Mouse (Mus musculus): ENCODE data around the gene Nup188. TPM values are rescaled to one million over a fixed set of nuclear protein-coding genes. Genes with fewer than 3 reads are reported as not detected.

The Nup188 gene
- 22.2 and 25.7 TPM in 2 replicates for polyA plus RNA-seq (2015; fragmentation: Nextera tagmentation; extraction: Ambion mirVana)

GRCm38 (mm10) chr2:30286192-30287026, at the start of gene Nup188, which contains the start of gene Dolk:
Gene Nup188 (plus strand): TSS chr2:30286397.
Gene Dolk (minus strand): TSS chr2:30286334.
- ATAC-seq (ENCODE audit: extremely low read depth, insufficient number of reproducible peaks, low FRiP score, low TSS enrichment) = peak; percentile 92
- Histone ChIP-seq H3K4me1 (peaks cover 24% of the 10 kb centered on the region), H3K27ac (replicated peaks) (peak within 1 kb of the TSS; percentile 72), H3K27me3 (replicated peaks) (no peaks in the 10 kb centered on the region), H3K9me3 (no peaks in the 10 kb centered on the region), H3K36me3 (peaks cover 37% of the 10 kb centered on the region), H3K4me2 (peak within 1 kb of the TSS; percentile 96), H3K9ac (peak within 1 kb of the TSS; percentile 97), H3K4me3 (peak within 1 kb of the TSS; percentile 96)
- under 1% methylated on average over 68 of the region's 68 CpGs for WGBS

GRCm38 (mm10) chr2:30236426-30237198, 49.6 kb upstream of the Nup188 start:
- WGBS = 3% methylated on average over 18 of the region's 18 CpGs
- Histone ChIP-seq H3K27ac (replicated peaks) (peak overlapping the region; percentile 96), H3K9ac (peak overlapping the region; percentile 96), H3K4me1 (peaks cover 45% of the 10 kb centered on the region), H3K4me3 (peak overlapping the region; percentile 86), H3K27me3 (replicated peaks) (no peaks in the 10 kb centered on the region), H3K9me3 (no peaks in the 10 kb centered on the region; the same call in 1 of the 2 replicates), H3K4me2 (peak overlapping the region; percentile 91), H3K36me3 (peaks cover 13% of the 10 kb centered on the region)
- ATAC-seq (ENCODE audit: extremely low read depth, insufficient number of reproducible peaks, low FRiP score, low TSS enrichment) = no peak

- Histone ChIP-seq H3K36me3 (peaks cover 21% of the 10 kb centered on the region), H3K4me2 (peak within 1 kb of the TSS; percentile 91), H3K4me1 (peaks cover 52% of the 10 kb centered on the region), H3K9me3 (no peaks in the 10 kb centered on the region), H3K27me3 (replicated peaks) (no peaks in the 10 kb centered on the region), H3K4me3 (peak within 1 kb of the TSS; percentile 86), H3K27ac (replicated peaks) (peak within 1 kb of the TSS; percentile 96), H3K9ac (peak within 1 kb of the TSS; percentile 96)
- under 1% methylated on average over 63 of the region's 67 CpGs for WGBS
- peak; percentile 95 for ATAC-seq (ENCODE audit: extremely low read depth, insufficient number of reproducible peaks, low FRiP score, low TSS enrichment)
Observed at GRCm38 (mm10) chr2:30237199-30237880, 48.9 kb upstream of the Nup188 start, which contains the start of gene Lrrc8a. Gene Lrrc8a (plus strand): TSS chr2:30237715.

DNA sequence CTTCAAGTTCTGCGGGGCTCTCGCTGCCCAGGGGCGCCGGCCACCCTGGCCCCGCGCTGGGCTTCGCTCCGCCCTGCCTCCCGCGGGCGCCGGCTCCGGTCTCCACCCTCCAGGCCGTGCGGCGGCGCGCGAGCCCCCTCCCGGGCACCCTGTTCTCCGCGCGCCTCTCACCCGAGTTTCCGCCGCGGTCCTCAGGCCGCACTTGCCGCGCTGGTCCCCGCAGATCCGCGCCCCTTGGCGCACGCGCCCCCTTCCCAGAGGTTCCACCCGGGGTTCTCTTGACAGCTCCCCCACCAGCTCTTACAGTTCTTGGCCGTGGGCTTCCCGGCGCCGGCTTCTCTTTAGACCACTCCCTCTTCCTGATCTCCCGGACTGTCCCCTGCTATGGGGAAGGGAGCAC, 48.3 kb upstream of the Nup188 start:
- no peaks in the 10 kb centered on the region for H3K27me3 ChIP-seq (replicated peaks)
- peak overlapping the region; percentile 96 for H3K27ac ChIP-seq (replicated peaks)
- H3K4me1 ChIP-seq = peaks cover 58% of the 10 kb centered on the region
- H3K36me3 ChIP-seq = peaks cover 24% of the 10 kb centered on the region
- H3K9ac ChIP-seq = peak overlapping the region; percentile 96
- H3K9me3 ChIP-seq = no peaks in the 10 kb centered on the region
- ATAC-seq (ENCODE audit: extremely low read depth, insufficient number of reproducible peaks, low FRiP score, low TSS enrichment) = peak; percentile 76
- WGBS = 0% methylated on average over 41 of the region's 42 CpGs
- peak overlapping the region; percentile 91 for H3K4me2 ChIP-seq
- H3K4me3 ChIP-seq = peak overlapping the region; percentile 86

- ATAC-seq (ENCODE audit: extremely low read depth, insufficient number of reproducible peaks, low FRiP score, low TSS enrichment) = no peak
- peak overlapping the region; percentile 96 for H3K27ac ChIP-seq (replicated peaks)
- peaks cover 66% of the 10 kb centered on the region for H3K4me1 ChIP-seq
- no peaks in the 10 kb centered on the region for H3K27me3 ChIP-seq (replicated peaks)
- WGBS = 57% methylated on average over 3 of the region's 3 CpGs
- peak overlapping the region; percentile 86 for H3K4me3 ChIP-seq
- peak overlapping the region; percentile 91 for H3K4me2 ChIP-seq
- peaks cover 35% of the 10 kb centered on the region for H3K36me3 ChIP-seq
- no peaks in the 10 kb centered on the region for H3K9me3 ChIP-seq
- H3K9ac ChIP-seq = peak overlapping the region; percentile 96
Observed at GRCm38 (mm10) chr2:30238906-30239465, 47.2 kb upstream of the Nup188 start.

DNA sequence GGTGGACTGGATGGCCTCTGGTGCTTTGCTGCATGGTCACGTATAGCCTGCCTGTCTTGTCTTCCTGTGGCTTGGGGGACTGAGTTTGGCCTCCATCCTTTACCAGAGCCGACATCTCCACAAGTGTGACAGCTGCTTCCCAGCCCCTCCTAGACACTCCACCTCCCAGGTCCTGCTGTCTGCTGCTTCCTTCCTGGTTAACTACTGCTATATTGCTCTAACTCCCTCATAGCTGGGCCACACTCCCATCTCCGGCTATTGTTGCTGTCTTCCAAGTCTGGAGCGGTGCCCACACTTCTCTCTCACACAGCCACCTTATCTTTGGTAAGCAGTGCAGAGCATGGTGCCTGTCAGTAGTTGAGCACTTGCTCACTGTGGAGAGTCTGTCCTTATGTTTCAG, 46.4 kb upstream of the Nup188 start:
- Histone ChIP-seq H3K27me3 (replicated peaks) (no peaks in the 10 kb centered on the region), H3K4me2 (peak overlapping the region; percentile 91), H3K4me3 (peak overlapping the region; percentile 86), H3K4me1 (peaks cover 66% of the 10 kb centered on the region), H3K27ac (replicated peaks) (peak overlapping the region; percentile 96), H3K36me3 (peaks cover 42% of the 10 kb centered on the region), H3K9me3 (no peaks in the 10 kb centered on the region), H3K9ac (peak overlapping the region; percentile 96)
- 20% methylated on average over 4 of the region's 4 CpGs for WGBS
- ATAC-seq (ENCODE audit: extremely low read depth, insufficient number of reproducible peaks, low FRiP score, low TSS enrichment) = 0 out of 2 replicates have a peak, but pooled peaks have one; percentile 1

DNA sequence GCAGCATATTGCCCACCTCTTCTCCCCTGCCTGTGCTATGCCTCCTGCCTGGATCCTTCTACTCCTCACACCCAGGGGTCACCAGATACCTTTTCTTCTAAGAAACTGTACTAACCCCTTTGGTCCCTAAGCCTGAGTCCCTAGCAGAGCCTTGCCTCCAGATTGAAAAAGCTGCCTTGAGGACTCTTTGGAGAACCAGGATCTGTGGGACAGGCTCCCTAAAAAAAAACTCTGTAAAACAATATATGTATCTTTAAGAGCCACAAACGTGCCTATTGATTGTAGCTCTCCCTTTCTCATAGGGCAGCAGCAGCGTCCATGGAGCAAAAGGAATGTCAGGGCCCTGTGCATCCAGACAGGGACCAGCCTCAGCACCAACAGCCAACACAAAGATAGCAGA, 45.9 kb upstream of the Nup188 start, which contains the start of gene Gm28035:
Gene Gm28035, plus strand, starts transcription at position 301 of the 400 bp plus-strand sequence.
- Histone ChIP-seq H3K36me3 (peaks cover 46% of the 10 kb centered on the region), H3K4me3 (peak within 1 kb of the TSS; percentile 86), H3K27me3 (replicated peaks) (no peaks in the 10 kb centered on the region), H3K4me2 (peak within 1 kb of the TSS; percentile 91), H3K27ac (replicated peaks) (peak within 1 kb of the TSS; percentile 96), H3K9me3 (no peaks in the 10 kb centered on the region), H3K4me1 (peaks cover 66% of the 10 kb centered on the region), H3K9ac (peak within 1 kb of the TSS; percentile 96)
- WGBS = 60% methylated on average over 2 of the region's 2 CpGs
- no peak for ATAC-seq (ENCODE audit: extremely low read depth, insufficient number of reproducible peaks, low FRiP score, low TSS enrichment)

DNA sequence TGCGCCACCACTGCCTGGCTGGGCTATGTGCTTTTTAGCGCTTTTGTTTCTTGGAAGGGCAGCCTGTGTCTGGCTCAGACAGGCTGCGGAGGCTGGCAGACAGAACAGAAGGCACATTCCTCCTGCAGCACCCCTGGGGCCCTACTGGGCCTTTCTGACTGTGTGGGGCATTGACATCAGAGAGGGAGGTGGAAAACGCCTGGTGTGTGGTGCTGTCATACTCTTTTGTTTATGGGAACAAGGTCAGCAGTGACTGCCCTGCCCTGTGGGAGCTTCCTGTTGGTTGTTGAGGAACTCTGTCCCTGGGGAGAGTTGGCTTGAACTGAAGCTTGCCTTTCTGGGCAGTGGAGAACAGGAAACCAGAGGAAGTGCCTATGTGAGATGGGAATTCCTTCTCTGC, 43.7 kb upstream of the Nup188 start:
- peaks cover 58% of the 10 kb centered on the region for H3K4me1 ChIP-seq
- no peaks in the 10 kb centered on the region for H3K9me3 ChIP-seq
- H3K27ac ChIP-seq (replicated peaks) = peak overlapping the region; percentile 80
- no peak overlapping the region for H3K4me3 ChIP-seq
- ATAC-seq (ENCODE audit: extremely low read depth, insufficient number of reproducible peaks, low FRiP score, low TSS enrichment) = no peak
- H3K4me2 ChIP-seq = peak overlapping the region; percentile 13; the same call in 1 of the 2 replicates
- H3K36me3 ChIP-seq = peaks cover 64% of the 10 kb centered on the region
- H3K27me3 ChIP-seq (replicated peaks) = no peaks in the 10 kb centered on the region
- peak overlapping the region; percentile 28; the same call in 1 of the 2 replicates for H3K9ac ChIP-seq
- WGBS = 37% methylated on average over 4 of the region's 4 CpGs

GRCm38 (mm10) chr2:30243391-30243790, 42.8 kb upstream of the Nup188 start:
- Histone ChIP-seq H3K4me1 (peaks cover 56% of the 10 kb centered on the region), H3K27ac (replicated peaks) (0 out of 2 replicates have a peak overlapping the region, but pooled peaks have one; percentile 80), H3K27me3 (replicated peaks) (no peaks in the 10 kb centered on the region), H3K36me3 (peaks cover 72% of the 10 kb centered on the region), H3K9ac (0 out of 2 replicates have a peak overlapping the region, but pooled peaks have one; percentile 37), H3K4me3 (no peak overlapping the region), H3K4me2 (no peak overlapping the region), H3K9me3 (no peaks in the 10 kb centered on the region)
- 91% methylated on average over 4 of the region's 4 CpGs for WGBS
- no peak for ATAC-seq (ENCODE audit: extremely low read depth, insufficient number of reproducible peaks, low FRiP score, low TSS enrichment)

DNA sequence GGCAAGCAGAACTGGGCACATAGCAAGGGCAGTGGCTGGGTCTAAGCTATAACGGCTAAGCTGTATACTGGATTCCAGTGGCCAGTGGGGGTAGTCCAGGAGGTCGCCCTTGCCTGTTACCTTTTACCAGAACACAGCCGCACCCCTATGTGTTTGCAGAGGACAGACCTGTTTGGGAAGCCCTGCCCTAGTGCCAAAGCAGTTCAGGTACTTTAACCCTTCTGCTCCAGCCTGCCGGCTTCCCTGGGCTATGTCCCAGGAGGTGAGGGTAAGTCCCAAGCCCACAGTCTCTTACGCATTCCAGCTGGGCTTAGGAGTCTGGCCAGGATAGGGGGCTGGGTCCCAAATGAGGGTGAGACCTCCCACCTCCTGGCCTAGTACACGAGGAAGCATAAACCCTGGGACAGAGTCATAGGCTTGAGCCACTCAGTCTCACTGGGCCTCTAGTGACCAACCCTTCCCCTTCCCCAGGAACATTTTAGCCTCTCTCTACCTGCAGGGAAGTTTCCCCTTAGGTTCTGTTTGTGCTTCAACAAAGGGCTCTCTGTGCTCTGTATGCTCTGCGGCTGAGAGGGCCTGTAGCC, 41.5 kb upstream of the Nup188 start:
- Histone ChIP-seq H3K27me3 (replicated peaks) (no peaks in the 10 kb centered on the region), H3K4me3 (no peak overlapping the region), H3K9me3 (no peaks in the 10 kb centered on the region), H3K4me1 (peaks cover 43% of the 10 kb centered on the region), H3K4me2 (no peak overlapping the region), H3K9ac (no peak overlapping the region), H3K27ac (replicated peaks) (no peak overlapping the region), H3K36me3 (peaks cover 85% of the 10 kb centered on the region)
- no peak for ATAC-seq (ENCODE audit: extremely low read depth, insufficient number of reproducible peaks, low FRiP score, low TSS enrichment)
- 72% methylated on average over 7 of the region's 7 CpGs for WGBS

Data from heart, embryonic 13.5 days (tissue).